Mouse (Mus musculus) myocyte (in vitro differentiated cells): Measurements from ENCODE around the gene Rnps1. TPM values are rescaled to one million over a fixed set of nuclear protein-coding genes. Genes with fewer than 3 reads are reported as not detected.

Source experiments
- H3K27me3 ChIP-seq: one replicate; pipeline ENCODE4 v1.6.1; 2011; ENCODE audit not compliant: control insufficient read depth, insufficient read depth, insufficient read length
- H3K36me3 ChIP-seq: one replicate; pipeline ENCODE4 v1.6.1; 2011; ENCODE audit not compliant: control insufficient read depth, insufficient read depth
- H3K4me2 ChIP-seq: one replicate; pipeline ENCODE4 v1.6.1; 2011; ENCODE audit warnings: low read depth, control low read depth
- H3K4me3 ChIP-seq: one replicate; pipeline ENCODE4 v1.5.1; 2011; ENCODE audit warnings: mild to moderate bottlenecking, control low read depth, moderate library complexity
- H3K79me2 ChIP-seq: one replicate; pipeline ENCODE4 v1.6.1; 2011; ENCODE audit not compliant: control insufficient read depth, insufficient read depth
- H3ac ChIP-seq: one replicate; pipeline ENCODE4 v1.6.1; 2011; ENCODE audit not compliant: control insufficient read depth, insufficient read length
- CEBPB ChIP-seq: IDR thresholded peaks from 2 replicates; pipeline ENCODE4 v1.6.1; 2011; ENCODE audit warnings: mild to moderate bottlenecking, moderate library complexity; ENCODE audit not compliant: poor library complexity, insufficient read depth, severe bottlenecking
- E2F4 ChIP-seq: IDR thresholded peaks from one replicate; pipeline ENCODE4 v1.6.1; 2011; ENCODE audit warnings: mild to moderate bottlenecking, control low read depth, moderate library complexity; ENCODE audit not compliant: insufficient read depth
- MAX ChIP-seq: IDR thresholded peaks from one replicate; pipeline ENCODE4 v1.6.1; 2011; ENCODE audit warnings: low read depth, mild to moderate bottlenecking, control low read depth
- MYOD1 ChIP-seq, 3 experiments: IDR thresholded peaks; one replicate each; pipeline ENCODE4 v1.6.1; 2011; ENCODE audit warnings: control low read depth in 2 of 3, low read depth in 2 of 3, mild to moderate bottlenecking in 2 of 3, moderate library complexity in 1 of 3; ENCODE audit not compliant: insufficient read length in 2 of 3, control insufficient read depth in 1 of 3
- MYOG ChIP-seq, 3 experiments: IDR thresholded peaks; one replicate each; pipeline ENCODE4 v1.6.1; 2011; ENCODE audit warnings: control low read depth in 2 of 3, low read depth in 2 of 3, mild to moderate bottlenecking in 2 of 3; ENCODE audit not compliant: insufficient read length in 2 of 3, control insufficient read depth in 1 of 3, insufficient read depth in 1 of 3
- POLR2A ChIP-seq: IDR thresholded peaks from one replicate; pipeline ENCODE4 v1.6.1; 2011; ENCODE audit warnings: low read depth, mild to moderate bottlenecking, control low read depth, moderate library complexity; ENCODE audit not compliant: insufficient read length
- POLR2AphosphoS2 ChIP-seq: IDR thresholded peaks from one replicate; pipeline ENCODE4 v1.6.1; 2011; ENCODE audit warnings: low read depth, control low read depth; ENCODE audit not compliant: insufficient read length
- REST ChIP-seq: IDR thresholded peaks from one replicate; pipeline ENCODE4 v1.6.1; 2011; ENCODE audit warnings: mild to moderate bottlenecking, control low read depth, moderate library complexity; ENCODE audit not compliant: insufficient read depth, insufficient read length
- SRF ChIP-seq: IDR thresholded peaks from one replicate; pipeline ENCODE4 v1.6.1; 2011; ENCODE audit warnings: low read depth; ENCODE audit not compliant: control insufficient read depth, insufficient read length
- TCF12 ChIP-seq: IDR thresholded peaks from one replicate; pipeline ENCODE4 v1.6.1; 2011; ENCODE audit warnings: mild to moderate bottlenecking, control low read depth; ENCODE audit not compliant: poor library complexity, insufficient read depth, severe bottlenecking
- TCF3 ChIP-seq: IDR thresholded peaks from one replicate; pipeline ENCODE4 v1.6.1; 2011; ENCODE audit warnings: low read depth, control low read depth; ENCODE audit not compliant: insufficient read length
- USF1 ChIP-seq: IDR thresholded peaks from one replicate; pipeline ENCODE4 v1.6.1; 2011; ENCODE audit warnings: low read depth, mild to moderate bottlenecking, control low read depth, moderate library complexity
- polyA plus RNA-seq: library from polyadenylated mRNA; unstranded; fragments of >200 nt; fragmentation: generic; extraction: Trizol; gene quantifications from one replicate; pipeline ENCODE4 v1.2.1, GENCODE M21; 2012; ENCODE audit warnings: missing spikeins

The Rnps1 gene
- polyA plus RNA-seq, 1 experiment: 53.7 TPM

GRCm38 (mm10) chr17:24442632-24443155 lies 28.3 kb downstream of the Rnps1 start, which contains the start of gene Dnase1l2:
Dnase1l2 (minus strand) TSS chr17:24443105.
- TF ChIP-seq MYOG (IDR thresholded peaks at IDR 0.05; ENCODE audit: control insufficient read depth in 1 of 3, insufficient read depth in 1 of 3, insufficient read length in 2 of 3, low read depth in 2 of 3): no peak
- TF ChIP-seq E2F4: no peak
- TF ChIP-seq USF1: no peak
- no peak for TF ChIP-seq POLR2A
- no peak for TF ChIP-seq SRF
- TF ChIP-seq REST: no peak
- no peak for TF ChIP-seq TCF3
- TF ChIP-seq TCF12: no peak
- TF ChIP-seq POLR2AphosphoS2: no peak
- no peak for TF ChIP-seq MYOD1 (IDR thresholded peaks at IDR 0.05; ENCODE audit: control insufficient read depth in 1 of 3, insufficient read length in 2 of 3, low read depth in 2 of 3)
- no peak for TF ChIP-seq CEBPB
- no peak for TF ChIP-seq MAX
- no peaks in the 10 kb centered on the region for H3K27me3 ChIP-seq
- H3K4me2 ChIP-seq: no peak within 1 kb of the TSS
- no peak within 1 kb of the TSS for H3ac ChIP-seq
- no peak within 1 kb of the TSS for H3K4me3 ChIP-seq
- no peaks in the 10 kb centered on the region for H3K36me3 ChIP-seq
- H3K79me2 ChIP-seq: no peaks in the 10 kb centered on the region

- no peaks in the 10 kb centered on the region for H3K79me2 ChIP-seq
- H3K4me3 ChIP-seq: no peak overlapping the region
These were observed 29.0 kb downstream of the Rnps1 start for GRCm38 (mm10) chr17:24443409-24443808.

GRCm38 (mm10) chr17:24446590-24446989 lies 32.2 kb downstream of the Rnps1 start:
- peaks cover 1% of the 10 kb centered on the region for H3K79me2 ChIP-seq
- no peaks in the 10 kb centered on the region for H3K27me3 ChIP-seq
- H3K4me2 ChIP-seq: no peak overlapping the region
- H3K4me3 ChIP-seq: no peak overlapping the region
- TF ChIP-seq POLR2AphosphoS2 (no peak), TCF12 (no peak), SRF (no peak), CEBPB (no peak), TCF3 (no peak), MYOD1 (IDR thresholded peaks at IDR 0.05; ENCODE audit: control insufficient read depth in 1 of 3, insufficient read length in 2 of 3, low read depth in 2 of 3) (no peak), POLR2A (no peak), REST (no peak), MAX (no peak), USF1 (no peak), E2F4 (no peak), MYOG (IDR thresholded peaks at IDR 0.05; ENCODE audit: control insufficient read depth in 1 of 3, insufficient read depth in 1 of 3, insufficient read length in 2 of 3, low read depth in 2 of 3) (no peak)
- no peak overlapping the region for H3ac ChIP-seq
- peaks cover 12% of the 10 kb centered on the region for H3K36me3 ChIP-seq

More at GRCm38 (mm10) chr17:24443409-24443808, 29.0 kb downstream of the Rnps1 start:
- H3K27me3 ChIP-seq: no peaks in the 10 kb centered on the region
- TF ChIP-seq SRF (no peak), REST (no peak)
- no peak overlapping the region for H3K4me2 ChIP-seq
- no peak overlapping the region for H3ac ChIP-seq
- no peaks in the 10 kb centered on the region for H3K36me3 ChIP-seq

- no peak overlapping the region for H3ac ChIP-seq
- H3K79me2 ChIP-seq: peaks cover 24% of the 10 kb centered on the region
- H3K27me3 ChIP-seq: no peaks in the 10 kb centered on the region
- TF ChIP-seq POLR2AphosphoS2 (no peak), MYOD1 (IDR thresholded peaks at IDR 0.05; ENCODE audit: control insufficient read depth in 1 of 3, insufficient read length in 2 of 3, low read depth in 2 of 3) (peak in 2 of 3 experiments; percentile 22 to 42), MYOG (IDR thresholded peaks at IDR 0.05; ENCODE audit: control insufficient read depth in 1 of 3, insufficient read depth in 1 of 3, insufficient read length in 2 of 3, low read depth in 2 of 3) (peak in 2 of 3 experiments; percentile 64 to 65)
- no peak overlapping the region for H3K4me2 ChIP-seq
- no peak overlapping the region for H3K4me3 ChIP-seq
- peaks cover 12% of the 10 kb centered on the region for H3K36me3 ChIP-seq
These were observed 35.1 kb downstream of the Rnps1 start for GRCm38 (mm10) chr17:24449507-24449906.

GRCm38 (mm10) chr17:24451220-24451619 lies 36.9 kb downstream of the Rnps1 start:
- Histone ChIP-seq H3K36me3 (peaks cover 12% of the 10 kb centered on the region), H3K79me2 (peaks cover 25% of the 10 kb centered on the region), H3K4me3 (no peak overlapping the region), H3ac (no peak overlapping the region), H3K27me3 (no peaks in the 10 kb centered on the region), H3K4me2 (no peak overlapping the region)
- no peak for TF ChIP-seq MAX
- no peak for TF ChIP-seq REST
- TF ChIP-seq SRF: no peak
- no peak for TF ChIP-seq MYOD1 (IDR thresholded peaks at IDR 0.05; ENCODE audit: control insufficient read depth in 1 of 3, insufficient read length in 2 of 3, low read depth in 2 of 3)
- no peak for TF ChIP-seq TCF3
- TF ChIP-seq E2F4: no peak
- no peak for TF ChIP-seq MYOG (IDR thresholded peaks at IDR 0.05; ENCODE audit: control insufficient read depth in 1 of 3, insufficient read depth in 1 of 3, insufficient read length in 2 of 3, low read depth in 2 of 3)
- no peak for TF ChIP-seq POLR2AphosphoS2
- no peak for TF ChIP-seq USF1
- TF ChIP-seq POLR2A: no peak
- TF ChIP-seq TCF12: no peak
- no peak for TF ChIP-seq CEBPB
